Mouse (Mus musculus) myocyte (in vitro differentiated cells): ENCODE results near the gene Hus1b.

ENCODE experiments used
- CEBPB ChIP-seq: IDR thresholded peaks from 2 replicates; pipeline ENCODE4 v1.6.1; 2011; ENCODE audit warnings: mild to moderate bottlenecking, moderate library complexity; ENCODE audit not compliant: poor library complexity, insufficient read depth, severe bottlenecking
- E2F4 ChIP-seq: IDR thresholded peaks from one replicate; pipeline ENCODE4 v1.6.1; 2011; ENCODE audit warnings: mild to moderate bottlenecking, control low read depth, moderate library complexity; ENCODE audit not compliant: insufficient read depth
- MAX ChIP-seq: IDR thresholded peaks from one replicate; pipeline ENCODE4 v1.6.1; 2011; ENCODE audit warnings: low read depth, mild to moderate bottlenecking, control low read depth
- MYOD1 ChIP-seq, 3 experiments: IDR thresholded peaks; one replicate each; pipeline ENCODE4 v1.6.1; 2011; ENCODE audit warnings: control low read depth in 2 of 3, low read depth in 2 of 3, mild to moderate bottlenecking in 2 of 3, moderate library complexity in 1 of 3; ENCODE audit not compliant: insufficient read length in 2 of 3, control insufficient read depth in 1 of 3
- MYOG ChIP-seq, 3 experiments: IDR thresholded peaks; one replicate each; pipeline ENCODE4 v1.6.1; 2011; ENCODE audit warnings: control low read depth in 2 of 3, low read depth in 2 of 3, mild to moderate bottlenecking in 2 of 3; ENCODE audit not compliant: insufficient read length in 2 of 3, control insufficient read depth in 1 of 3, insufficient read depth in 1 of 3
- POLR2A ChIP-seq: IDR thresholded peaks from one replicate; pipeline ENCODE4 v1.6.1; 2011; ENCODE audit warnings: low read depth, mild to moderate bottlenecking, control low read depth, moderate library complexity; ENCODE audit not compliant: insufficient read length
- POLR2AphosphoS2 ChIP-seq: IDR thresholded peaks from one replicate; pipeline ENCODE4 v1.6.1; 2011; ENCODE audit warnings: low read depth, control low read depth; ENCODE audit not compliant: insufficient read length
- SRF ChIP-seq: IDR thresholded peaks from one replicate; pipeline ENCODE4 v1.6.1; 2011; ENCODE audit warnings: low read depth; ENCODE audit not compliant: control insufficient read depth, insufficient read length
- TCF12 ChIP-seq: IDR thresholded peaks from one replicate; pipeline ENCODE4 v1.6.1; 2011; ENCODE audit warnings: mild to moderate bottlenecking, control low read depth; ENCODE audit not compliant: poor library complexity, insufficient read depth, severe bottlenecking
- TCF3 ChIP-seq: IDR thresholded peaks from one replicate; pipeline ENCODE4 v1.6.1; 2011; ENCODE audit warnings: low read depth, control low read depth; ENCODE audit not compliant: insufficient read length
- USF1 ChIP-seq: IDR thresholded peaks from one replicate; pipeline ENCODE4 v1.6.1; 2011; ENCODE audit warnings: low read depth, mild to moderate bottlenecking, control low read depth, moderate library complexity

GRCm38 (mm10) chr13:30961932-30962331 lies 14.4 kb upstream of the Hus1b start:
- TF ChIP-seq POLR2A (no peak), MYOG (IDR thresholded peaks at IDR 0.05; ENCODE audit: control insufficient read depth in 1 of 3, insufficient read depth in 1 of 3, insufficient read length in 2 of 3, low read depth in 2 of 3) (no peak), USF1 (no peak), MYOD1 (IDR thresholded peaks at IDR 0.05; ENCODE audit: control insufficient read depth in 1 of 3, insufficient read length in 2 of 3, low read depth in 2 of 3) (no peak), E2F4 (no peak), TCF12 (no peak), MAX (no peak), CEBPB (no peak), POLR2AphosphoS2 (no peak), SRF (no peak), TCF3 (no peak)
